Mouse (Mus musculus) heart, postnatal 0 days (tissue): Measurements from ENCODE around the gene Elavl1. TPM values are rescaled to one million over a fixed set of nuclear protein-coding genes. Genes with fewer than 3 reads are reported as not detected.

Source experiments
- ATAC-seq: fragments of 200-750 bp; cut with Nextera tagmentation; 2 replicates; pipeline ENCODE4 v1.8.0; 2017; ENCODE audit warnings: low read depth, moderate number of reproducible peaks, moderate library complexity; ENCODE audit not compliant: insufficient read depth
- DNase-seq: peaks from one replicate; pipeline ENCODE4 v3.0.0-alpha.2; 2016; ENCODE audit warnings: low spot score
- H3K27ac ChIP-seq: fragments of 300-500 bp; sonication (generic); 2 replicates; pipeline ENCODE4 v1.5.1; 2014; ENCODE audit warnings: low read depth, mild to moderate bottlenecking
- H3K27me3 ChIP-seq: fragments of 300-500 bp; sonication (generic); 2 replicates; pipeline ENCODE4 v1.6.1; 2014; ENCODE audit warnings: low read length, mixed read lengths; ENCODE audit not compliant: control insufficient read depth, insufficient read depth
- H3K36me3 ChIP-seq: fragments of 300-500 bp; sonication (generic); replicated peaks from 2 replicates; pipeline ENCODE4 v1.6.1; 2014; ENCODE audit warnings: low read length, mixed read lengths; ENCODE audit not compliant: control insufficient read depth, insufficient read depth
- H3K4me1 ChIP-seq: fragments of 300-500 bp; sonication (generic); 2 replicates; pipeline ENCODE4 v1.6.1; 2014; ENCODE audit warnings: antibody characterized with exemption; ENCODE audit not compliant: control insufficient read depth, insufficient read depth
- H3K4me2 ChIP-seq: fragments of 300-500 bp; sonication (generic); 2 replicates; pipeline ENCODE4 v1.6.1; 2014; ENCODE audit warnings: low read depth, mild to moderate bottlenecking, low read length, moderate library complexity
- H3K4me3 ChIP-seq: fragments of 300-500 bp; sonication (generic); 2 replicates; pipeline ENCODE4 v1.5.1; 2014; ENCODE audit warnings: low read depth, low read length
- H3K9ac ChIP-seq: fragments of 300-500 bp; sonication (generic); replicated peaks from 2 replicates; pipeline ENCODE4 v1.6.1; 2014; ENCODE audit warnings: low read depth, low read length, mixed read lengths
- H3K9me3 ChIP-seq: fragments of 300-500 bp; sonication (generic); replicated peaks from 2 replicates; pipeline ENCODE4 v1.6.1; 2016; ENCODE audit warnings: low read length; ENCODE audit not compliant: control insufficient read depth
- CTCF ChIP-seq: IDR thresholded peaks from 2 replicates; pipeline ENCODE4 v1.5.1; 2016; ENCODE audit warnings: antibody characterized with exemption, control low read depth, low read depth
- EP300 ChIP-seq: IDR thresholded peaks from 2 replicates; pipeline ENCODE4 v1.6.1; 2016; ENCODE audit warnings: antibody characterized with exemption, low read depth
- WGBS: fragments of 180-500 bp; shearing (Covaris S2); extraction: QIAGEN DNeasy Blood & Tissue Kit; methylation state at CpG from one replicate; pipeline ENCODE4 v1.1.7; 2014; 5-methylcytosine and 5-hydroxymethylcytosine counted together
- polyA plus RNA-seq: library from polyadenylated mRNA; unstranded; fragments of >200 nt; fragmentation: Nextera tagmentation; extraction: Ambion mirVana; gene quantifications from 2 replicates; pipeline ENCODE4 v1.2.1, GENCODE M21; 2015
- total RNA-seq: library from RNA; depleted of rRNA; stranded (reverse); fragments of >200 nt; gene quantifications from 2 replicates; pipeline ENCODE4 v1.2.3, GENCODE M21; 2014; ENCODE audit warnings: low replicate concordance

The Elavl1 gene
- total and polyA plus RNA-seq, 2 experiments from 2014 or later: 61.1 to 93.3 TPM

GRCm38 (mm10) chr8:4292738-4293137 is 32.5 kb downstream of the Elavl1 start:
- Histone ChIP-seq H3K27me3 (no peaks in the 10 kb centered on the region), H3K9ac (no peak overlapping the region), H3K4me3 (no peak overlapping the region), H3K9me3 (no peaks in the 10 kb centered on the region), H3K36me3 (peaks cover 94% of the 10 kb centered on the region), H3K27ac (no peak overlapping the region), H3K4me1 (no peaks in the 10 kb centered on the region), H3K4me2 (no peak overlapping the region)
- no peak for TF ChIP-seq CTCF
- TF ChIP-seq EP300: no peak
- DNase-seq (no peak), ATAC-seq (no peak)
- WGBS: 87% methylated on average over 5 of the region's 5 CpGs

- 22% methylated on average over 9 of the region's 9 CpGs for WGBS
- TF ChIP-seq CTCF: no peak
- no peak for TF ChIP-seq EP300
- DNase-seq: no peak
- Histone ChIP-seq H3K4me1 (peaks cover 5% of the 10 kb centered on the region), H3K4me3 (peak overlapping the region; percentile 86), H3K9me3 (no peaks in the 10 kb centered on the region), H3K27ac (peak overlapping the region; percentile 81), H3K36me3 (peaks cover 28% of the 10 kb centered on the region), H3K4me2 (peak overlapping the region; percentile 77), H3K9ac (peak overlapping the region; percentile 81), H3K27me3 (no peaks in the 10 kb centered on the region)
- ATAC-seq: peak; percentile 51
Measured at GRCm38 (mm10) chr8:4276111-4276465, 49.1 kb downstream of the Elavl1 start.

GRCm38 (mm10) chr8:4275275-4276110 is 49.7 kb downstream of the Elavl1 start, which contains the start of gene Timm44:
Gene Timm44 (minus strand): TSS chr8:4275913.
- peak; percentile 95 for DNase-seq
- Histone ChIP-seq H3K9me3 (no peaks in the 10 kb centered on the region), H3K9ac (peak within 1 kb of the TSS; percentile 81), H3K4me1 (peaks cover 5% of the 10 kb centered on the region), H3K4me2 (peak within 1 kb of the TSS; percentile 77), H3K27me3 (no peaks in the 10 kb centered on the region), H3K27ac (peak within 1 kb of the TSS; percentile 81), H3K4me3 (peak within 1 kb of the TSS; percentile 86), H3K36me3 (peaks cover 32% of the 10 kb centered on the region)
- WGBS: under 1% methylated on average over 39 of the region's 39 CpGs
- peak; percentile 99 for ATAC-seq
- TF ChIP-seq EP300 (no peak), CTCF (no peak)

- Histone ChIP-seq H3K4me3 (no peak overlapping the region), H3K9me3 (no peaks in the 10 kb centered on the region), H3K27ac (no peak overlapping the region), H3K27me3 (no peaks in the 10 kb centered on the region), H3K4me2 (no peak overlapping the region), H3K4me1 (peaks cover 1% of the 10 kb centered on the region; the same call in 1 of the 2 replicates), H3K9ac (no peak overlapping the region), H3K36me3 (peaks cover 91% of the 10 kb centered on the region)
- TF ChIP-seq EP300 (no peak), CTCF (no peak)
- ATAC-seq (no peak), DNase-seq (no peak)
- WGBS: 86% methylated on average over 6 of the region's 6 CpGs
Measured at GRCm38 (mm10) chr8:4269609-4270008, 55.6 kb downstream of the Elavl1 start.

- H3K9me3 ChIP-seq: no peaks in the 10 kb centered on the region
- no peaks in the 10 kb centered on the region for H3K4me1 ChIP-seq
- H3K36me3 ChIP-seq: peaks cover 97% of the 10 kb centered on the region
- no peak overlapping the region for H3K9ac ChIP-seq
- H3K4me3 ChIP-seq: no peak overlapping the region
- 75% methylated on average over 15 of the region's 15 CpGs for WGBS
- peak; percentile 43 for TF ChIP-seq CTCF
- TF ChIP-seq EP300: no peak
- no peaks in the 10 kb centered on the region for H3K27me3 ChIP-seq
- no peak overlapping the region for H3K27ac ChIP-seq
- no peak overlapping the region for H3K4me2 ChIP-seq
- DNase-seq (no peak), ATAC-seq (peak; percentile 71)
Measured at GRCm38 (mm10) chr8:4267627-4268026, 57.6 kb downstream of the Elavl1 start.
